Mouse (Mus musculus) heart, postnatal 14 days (tissue): Measurements from ENCODE around the gene Gm11027. TPM values are rescaled to one million over a fixed set of nuclear protein-coding genes. Genes with fewer than 3 reads are reported as not detected.
A peak's percentile ranks its signal among the peaks of the same experiment; 100 is the strongest.

ENCODE experiments used
- DNase-seq, 2 experiments: peaks; one replicate each; pipeline ENCODE4 v3.0.0; 2021 to 2022
- intact Hi-C: fragments of 180-260 bp; cut with DNase I; formaldehyde crosslinking; loops from one replicate; pipeline ENCODE4 v1.15.1; 2025
- total RNA-seq, 2 experiments: library from RNA; stranded (reverse); gene quantifications; 2 replicates each; pipeline ENCODE4 v1.2.3; 2021

Gene Gm11027
- total RNA-seq, 2 experiments from 2014 or later, result not detected

- DNase-seq, result no peak
- intact Hi-C loops, result loop anchor here (5.0 kb wide), 1 partner anchor 125 kb away; no protein-coding TSS in a partner anchor
These were observed 1.8 kb downstream of the Gm11027 start for GRCm38 (mm10) chr12:116276961-116277360.

GRCm38 (mm10) chr12:116278541-116278940 is 3.4 kb downstream of the Gm11027 start:
- intact Hi-C loops, result loop anchor here (5.0 kb wide), 1 partner anchor 124 kb away; no protein-coding TSS in a partner anchor
- DNase-seq, result no peak

GRCm38 (mm10) chr12:116279181-116279580 is 4.0 kb downstream of the Gm11027 start:
- intact Hi-C loops, result loop anchor here (5.0 kb wide), 1 partner anchor 123 kb away; no protein-coding TSS in a partner anchor
- DNase-seq, result no peak

GRCm38 (mm10) chr12:116280149-116280652 is 5.0 kb downstream of the Gm11027 start:
- no peak for DNase-seq
- intact Hi-C loops, result loop anchor here (5.0 kb wide), 1 partner anchor 42 kb away; no protein-coding TSS in a partner anchor

GRCm38 (mm10) chr12:116280653-116281364 is 5.6 kb downstream of the Gm11027 start, which contains the start of gene Esyt2:
Gene Esyt2 (plus strand): TSS chr12:116281196.
- intact Hi-C loops, result loop anchor here (5.0 kb wide), 1 partner anchor 41 kb away; no protein-coding TSS in a partner anchor
- peak; percentile 99 to 100 for DNase-seq

- intact Hi-C loops, result loop anchor here (5.0 kb wide), 1 partner anchor 41 kb away; no protein-coding TSS in a partner anchor
- DNase-seq, result peak in 1 of 2 experiments; percentile 26
These were observed 6.5 kb downstream of the Gm11027 start for GRCm38 (mm10) chr12:116281427-116282281.

DNA sequence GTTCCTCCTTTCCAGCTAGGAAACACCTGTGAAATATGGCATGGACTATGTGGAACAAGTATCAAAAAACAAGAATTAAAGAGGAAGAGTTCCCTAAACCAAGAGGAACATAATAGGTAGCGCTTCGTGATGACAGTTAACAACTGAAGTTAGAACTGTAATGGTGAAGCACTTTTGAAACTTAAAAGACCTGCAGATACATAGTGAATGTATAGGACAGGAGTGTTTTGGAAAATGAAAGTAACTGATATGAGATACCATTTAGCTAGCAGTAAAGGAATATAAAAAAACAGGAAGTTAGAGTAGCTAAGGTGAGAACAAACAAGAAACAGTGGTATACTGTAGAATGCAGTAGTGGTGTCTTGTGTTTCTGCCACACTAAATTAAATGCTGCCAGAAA is 7.7 kb downstream of the Gm11027 start:
- no peak for DNase-seq
- intact Hi-C loops, result loop anchor here (5.0 kb wide), 1 partner anchor 39 kb away; no protein-coding TSS in a partner anchor

DNA sequence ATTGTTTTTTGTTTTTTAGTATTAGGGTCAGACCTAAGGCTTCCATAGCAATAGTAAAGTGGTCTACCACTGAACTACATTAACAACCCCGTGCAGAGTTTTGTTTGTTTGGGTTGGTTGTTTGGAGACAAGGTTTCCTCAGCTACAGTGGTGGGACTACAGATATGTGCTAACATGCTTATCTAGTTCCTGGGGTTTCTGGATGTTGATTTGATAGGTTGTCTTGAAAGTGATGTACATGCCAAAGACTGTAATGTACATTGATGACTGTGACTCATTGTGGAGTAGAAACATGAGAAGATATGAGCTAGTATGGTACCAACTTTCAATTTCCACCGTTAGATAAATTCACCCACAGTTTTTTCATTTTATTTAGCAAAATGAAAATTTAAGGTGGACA is 8.3 kb downstream of the Gm11027 start:
- intact Hi-C loops, result loop anchor here (5.0 kb wide), 1 partner anchor 39 kb away; no protein-coding TSS in a partner anchor
- no peak for DNase-seq

DNA sequence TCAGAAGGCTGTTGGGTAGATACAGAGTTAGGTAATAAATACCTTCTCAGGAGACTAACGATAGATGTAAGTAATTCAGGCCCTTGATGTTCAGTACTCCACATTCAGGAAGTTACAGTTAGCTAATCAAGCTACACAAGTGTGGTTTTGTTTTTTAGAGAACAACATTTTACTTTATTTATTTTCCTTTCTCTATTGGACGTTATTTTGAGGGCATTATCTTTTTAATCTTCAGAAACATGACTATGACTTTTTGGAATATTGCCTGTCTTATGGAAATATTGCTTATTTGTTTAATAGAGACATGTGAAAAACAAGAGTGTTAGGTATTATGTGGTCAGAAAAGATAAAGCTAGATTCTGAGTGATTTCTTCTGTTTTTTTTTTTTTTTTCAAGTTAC is 18.0 kb downstream of the Gm11027 start:
- no peak for DNase-seq
- intact Hi-C loops, result no loop called here

DNA sequence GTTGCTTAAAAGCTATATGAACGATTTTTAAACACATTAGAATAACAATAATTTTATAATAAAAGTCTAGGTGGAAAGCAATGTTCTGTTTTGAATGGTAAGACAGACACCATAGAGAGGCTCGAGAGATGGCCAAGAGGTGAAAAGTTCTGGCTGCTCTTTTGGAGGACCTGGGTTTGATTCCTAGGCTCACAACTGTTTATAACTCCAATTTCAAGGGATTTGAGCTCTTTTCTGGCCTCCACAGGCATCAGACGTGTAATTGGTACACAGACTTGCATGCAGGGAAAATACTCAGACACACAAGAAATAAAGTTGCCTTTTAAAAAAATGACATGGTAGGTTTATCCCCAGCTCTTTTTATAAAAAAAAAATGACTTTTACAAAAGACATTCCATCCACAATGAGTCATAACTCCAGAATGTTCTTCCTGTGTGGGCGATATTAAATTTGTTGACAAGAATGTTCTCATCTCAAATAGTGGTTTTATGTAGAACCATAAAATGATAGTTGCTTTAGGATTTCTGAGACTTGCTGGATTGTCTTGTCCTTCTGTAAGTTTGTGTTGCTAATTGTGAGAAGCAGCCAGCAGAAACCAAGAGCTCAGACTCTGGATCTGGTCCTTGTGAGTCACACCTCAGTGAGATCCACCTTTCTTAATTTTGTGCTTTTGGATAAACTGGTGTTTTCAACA is 18.6 kb downstream of the Gm11027 start:
- intact Hi-C loops, result no loop called here
- DNase-seq, result no peak

DNA sequence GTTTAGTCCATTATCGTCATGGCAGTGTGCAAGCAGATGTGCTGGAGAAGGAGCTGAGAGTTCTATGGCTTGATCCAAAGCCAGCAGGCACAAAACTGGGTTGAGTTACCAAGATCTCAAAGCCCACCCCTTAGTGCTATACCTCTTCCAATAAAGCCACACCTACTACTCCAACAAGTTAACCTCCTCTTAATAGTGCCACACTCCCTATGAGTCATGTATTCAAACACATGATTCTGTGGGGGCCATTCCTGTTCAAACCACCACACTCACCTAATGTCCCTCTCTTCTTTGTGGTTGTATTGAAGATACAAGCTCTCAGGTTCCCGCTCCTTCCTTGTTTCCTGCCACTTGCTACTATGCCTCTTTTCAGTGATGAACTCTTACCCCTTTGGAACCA is 24.7 kb downstream of the Gm11027 start:
- intact Hi-C loops, result no loop called here
- no peak for DNase-seq

DNA sequence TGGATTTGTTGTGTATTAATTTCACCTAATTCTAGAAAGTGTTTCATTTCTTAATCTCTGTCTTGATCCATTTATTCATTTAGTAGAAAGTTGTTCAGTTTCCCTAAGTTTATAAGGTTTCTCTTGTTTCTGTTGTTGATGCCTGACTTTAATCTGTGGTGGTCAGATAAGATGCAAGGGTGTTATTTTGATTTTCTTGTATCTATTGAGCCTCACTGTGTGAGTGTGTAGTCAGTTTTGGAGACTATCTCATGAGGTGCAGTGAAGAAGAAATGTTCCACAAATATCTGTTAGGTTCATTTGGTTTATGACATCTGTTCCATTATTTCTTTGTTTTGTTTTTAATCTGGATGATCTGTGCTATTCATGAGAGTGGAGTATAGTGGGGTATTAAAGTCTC is 27.0 kb downstream of the Gm11027 start:
- intact Hi-C loops, result no loop called here
- DNase-seq, result no peak

- DNase-seq, result peak in 1 of 2 experiments; percentile 14
- intact Hi-C loops, result no loop called here
These were observed 30.9 kb downstream of the Gm11027 start for GRCm38 (mm10) chr12:116306042-116306441.

- no peak for DNase-seq
- intact Hi-C loops, result no loop called here
These were observed 32.7 kb downstream of the Gm11027 start for GRCm38 (mm10) chr12:116307870-116308269.

DNA sequence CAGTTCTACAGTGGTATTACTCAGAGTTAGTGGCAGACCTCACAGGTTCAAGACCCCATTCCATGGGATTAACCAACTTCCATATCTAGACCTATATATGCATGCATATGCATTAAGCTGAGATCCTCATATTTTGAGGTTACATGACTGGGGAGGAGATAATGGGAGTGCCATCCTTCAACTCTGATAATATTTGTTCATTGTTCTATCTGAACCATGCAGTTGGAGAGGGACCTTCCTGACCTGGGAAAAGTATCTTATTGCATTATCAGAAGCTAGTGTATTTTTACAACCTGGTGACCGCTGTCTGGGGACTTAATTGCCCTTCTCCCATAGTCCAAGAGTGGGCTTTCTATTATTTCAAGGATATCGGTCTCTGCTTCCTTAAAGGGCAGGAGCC is 33.4 kb downstream of the Gm11027 start:
- no peak for DNase-seq
- intact Hi-C loops, result no loop called here

- no peak for DNase-seq
- intact Hi-C loops, result no loop called here
These were observed 38.6 kb downstream of the Gm11027 start for GRCm38 (mm10) chr12:116313816-116314215.

GRCm38 (mm10) chr12:116315498-116315897 is 40.3 kb downstream of the Gm11027 start:
- DNase-seq, result no peak
- intact Hi-C loops, result no loop called here

DNA sequence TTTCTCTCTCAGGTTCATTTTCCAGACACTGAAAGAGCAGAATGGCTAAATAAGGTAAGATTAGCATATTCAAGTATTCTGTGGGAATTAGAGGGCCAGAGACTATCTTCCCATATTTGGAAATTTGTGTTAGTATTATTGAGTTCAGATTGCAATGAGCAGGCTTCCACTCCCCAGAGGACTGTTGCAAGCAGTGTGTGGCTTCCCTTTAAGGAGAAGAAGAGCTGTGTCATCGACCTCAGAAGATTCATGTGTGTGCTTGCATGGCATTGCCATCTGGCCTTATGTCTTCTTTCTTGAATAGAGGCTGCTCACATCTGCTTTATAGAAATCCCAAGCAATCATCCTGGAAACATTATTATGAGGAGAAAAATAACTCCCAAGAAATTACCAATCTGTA is 42.6 kb downstream of the Gm11027 start:
- intact Hi-C loops, result no loop called here

More for the DNA sequence above, 42.6 kb downstream of the Gm11027 start:
- no peak for DNase-seq
